Mouse (Mus musculus): Measurements from ENCODE around the gene Trmt112.

Trmt112 gene

DNA sequence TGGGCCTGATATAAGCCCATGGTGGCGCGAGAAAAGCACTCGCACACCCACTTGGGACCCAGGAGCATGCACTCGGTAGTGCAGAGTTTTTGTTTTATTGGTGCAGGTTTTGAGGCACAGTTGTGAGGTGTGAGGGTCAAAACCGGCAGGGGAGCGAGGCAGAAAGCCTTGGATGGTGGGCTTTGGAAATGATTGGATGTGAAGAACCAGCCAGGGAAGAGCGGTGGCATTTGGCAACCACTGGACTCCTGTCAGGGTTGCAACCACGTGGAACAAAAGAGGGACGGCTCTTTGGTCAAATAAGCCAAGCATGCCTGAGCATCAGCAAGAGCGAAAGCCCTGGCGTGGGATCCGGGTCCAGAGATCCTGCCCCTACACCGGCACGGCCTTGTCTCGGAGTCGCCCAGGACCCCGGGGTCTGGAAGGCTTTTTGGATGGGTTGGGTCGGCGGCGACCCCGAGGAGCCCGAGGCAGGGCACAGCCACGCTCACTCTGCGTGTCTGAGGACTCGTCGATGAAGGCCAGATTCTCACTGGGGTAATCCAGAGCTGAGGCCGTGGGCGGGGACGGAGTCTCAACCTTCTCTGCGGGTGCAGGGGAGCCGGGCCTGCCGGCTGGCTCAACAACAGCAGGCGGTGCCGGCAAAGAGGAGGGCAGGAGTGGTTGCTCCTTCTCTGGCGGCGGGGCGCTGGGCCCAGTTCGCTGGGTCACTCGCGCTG is 16.3 kb downstream of the Trmt112 start:
- DNase-seq (ENCODE audit: low read depth) = no peak

- no peak for DNase-seq (ENCODE audit: low read depth)
These were observed 17.2 kb downstream of the Trmt112 start for GRCm38 (mm10) chr19:6926559-6927255.

DNA sequence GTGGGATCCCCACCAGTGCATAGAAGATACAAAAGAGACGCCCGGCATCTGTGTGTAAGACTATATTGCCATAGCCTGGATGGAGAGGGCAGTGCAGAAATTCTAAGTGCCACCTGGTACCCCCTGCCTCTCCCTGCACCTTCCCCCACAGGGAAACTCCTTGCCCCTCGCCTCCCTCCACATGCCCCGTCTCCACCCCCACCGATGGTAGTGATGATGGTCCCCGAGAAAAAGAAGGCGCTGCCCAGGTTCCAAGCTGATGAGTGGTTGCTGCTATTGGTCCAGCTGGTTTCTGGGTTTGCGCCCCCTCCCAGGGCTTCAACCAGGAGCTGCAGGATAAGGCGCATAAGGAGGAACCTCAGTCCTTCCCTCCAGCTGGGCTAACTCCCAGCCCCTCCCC is 18.6 kb downstream of the Trmt112 start:
- DNase-seq (ENCODE audit: low read depth) = no peak

DNA sequence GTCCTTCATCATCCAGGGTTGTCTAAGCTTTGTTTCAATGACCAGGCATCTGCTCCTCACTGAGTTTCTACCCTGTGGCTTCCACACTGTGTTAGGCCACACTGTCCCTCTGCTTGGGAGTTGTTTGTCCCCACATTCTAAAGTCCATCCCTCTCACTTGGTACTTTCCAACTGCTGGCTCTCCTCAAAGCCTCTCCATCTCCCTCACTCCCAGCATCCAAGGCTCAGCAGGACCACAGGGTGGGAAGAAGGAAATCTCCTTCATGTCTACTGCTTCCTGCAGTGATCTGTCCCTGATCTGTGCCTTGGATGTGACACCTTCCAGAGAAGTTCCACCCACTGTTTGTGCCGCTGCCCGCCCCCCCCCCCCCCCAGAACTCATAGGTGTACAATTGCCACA is 21.5 kb downstream of the Trmt112 start:
- no peak for DNase-seq (ENCODE audit: low read depth)

- DNase-seq (ENCODE audit: low read depth) = no peak
These were observed 22.5 kb downstream of the Trmt112 start for GRCm38 (mm10) chr19:6932018-6932417.

GRCm38 (mm10) chr19:6933102-6933435 is 23.6 kb downstream of the Trmt112 start:
- DNase-seq (ENCODE audit: low read depth) = no peak

GRCm38 (mm10) chr19:6933436-6934194 is 24.1 kb downstream of the Trmt112 start:
- peak; percentile 35 for DNase-seq (ENCODE audit: low read depth)

GRCm38 (mm10) chr19:6934195-6934977 is 24.9 kb downstream of the Trmt112 start, which contains the start of gene Kcnk4:
Kcnk4 (minus strand) TSS chr19:6934515.
- DNase-seq (ENCODE audit: low read depth) = no peak

DNA sequence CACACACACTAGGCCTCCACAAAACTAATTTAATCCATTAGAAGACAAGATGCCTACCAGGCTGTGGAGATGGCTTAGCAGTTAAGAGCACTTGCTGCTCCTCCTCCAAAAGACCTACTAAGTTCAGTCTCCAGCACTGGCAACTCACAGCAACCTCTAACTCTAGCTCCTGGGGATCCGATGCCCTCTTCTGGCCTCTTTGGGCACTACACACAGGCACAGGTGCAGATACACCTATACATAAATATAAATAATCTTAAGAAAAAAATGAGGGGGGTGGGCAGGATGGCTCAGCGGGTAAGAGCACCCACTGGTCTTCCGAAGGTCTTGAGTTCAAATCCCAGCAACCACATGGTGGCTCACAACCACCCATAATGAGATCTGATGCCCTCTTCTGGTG is 26.8 kb downstream of the Trmt112 start:
- DNase-seq (ENCODE audit: low read depth) = peak; percentile 43

DNA sequence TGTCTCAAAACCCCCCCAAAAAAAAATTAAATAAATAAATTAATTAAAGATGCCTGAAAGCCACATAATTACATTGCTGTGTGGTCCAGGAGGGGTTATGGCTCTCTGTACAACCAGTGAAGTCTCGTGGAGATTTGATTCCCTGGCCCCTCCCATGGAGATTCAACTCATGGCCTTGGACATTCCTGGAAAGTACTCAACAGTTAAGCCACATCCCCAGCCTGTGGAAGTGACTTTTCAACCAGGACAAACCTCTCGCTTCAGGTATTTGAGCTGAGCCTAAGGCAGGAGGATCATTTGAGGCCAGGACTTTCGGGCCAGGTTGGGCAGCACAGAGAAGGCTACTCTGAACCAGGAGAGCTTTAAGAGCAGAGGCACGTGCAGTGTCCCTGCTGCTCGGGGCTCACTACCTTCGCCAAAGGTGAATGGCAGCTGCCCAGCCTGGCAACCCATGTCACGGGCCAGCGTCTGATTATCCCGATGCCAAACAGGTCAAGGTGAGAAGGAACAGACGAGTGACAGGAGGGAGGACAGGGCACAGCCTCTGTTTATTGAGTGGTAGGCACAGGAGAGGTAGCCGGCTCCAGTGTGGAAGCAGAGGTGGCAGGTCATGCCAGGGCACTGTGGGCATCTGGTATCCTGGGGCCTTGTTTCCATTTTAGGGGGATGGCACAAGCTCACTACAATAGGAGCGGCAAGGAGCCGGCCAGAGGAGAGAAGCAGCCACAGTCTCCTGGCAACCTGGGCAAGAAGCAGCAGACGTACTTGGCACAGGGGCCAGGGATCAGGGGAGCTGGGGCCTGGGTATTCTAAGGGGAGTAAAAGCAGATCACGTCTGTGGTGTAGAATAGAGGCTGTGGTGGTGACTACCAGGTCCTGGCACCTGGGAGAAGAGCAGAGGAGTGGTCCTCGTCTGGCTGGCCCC is 28.3 kb downstream of the Trmt112 start:
- no peak for DNase-seq (ENCODE audit: low read depth)

DNA sequence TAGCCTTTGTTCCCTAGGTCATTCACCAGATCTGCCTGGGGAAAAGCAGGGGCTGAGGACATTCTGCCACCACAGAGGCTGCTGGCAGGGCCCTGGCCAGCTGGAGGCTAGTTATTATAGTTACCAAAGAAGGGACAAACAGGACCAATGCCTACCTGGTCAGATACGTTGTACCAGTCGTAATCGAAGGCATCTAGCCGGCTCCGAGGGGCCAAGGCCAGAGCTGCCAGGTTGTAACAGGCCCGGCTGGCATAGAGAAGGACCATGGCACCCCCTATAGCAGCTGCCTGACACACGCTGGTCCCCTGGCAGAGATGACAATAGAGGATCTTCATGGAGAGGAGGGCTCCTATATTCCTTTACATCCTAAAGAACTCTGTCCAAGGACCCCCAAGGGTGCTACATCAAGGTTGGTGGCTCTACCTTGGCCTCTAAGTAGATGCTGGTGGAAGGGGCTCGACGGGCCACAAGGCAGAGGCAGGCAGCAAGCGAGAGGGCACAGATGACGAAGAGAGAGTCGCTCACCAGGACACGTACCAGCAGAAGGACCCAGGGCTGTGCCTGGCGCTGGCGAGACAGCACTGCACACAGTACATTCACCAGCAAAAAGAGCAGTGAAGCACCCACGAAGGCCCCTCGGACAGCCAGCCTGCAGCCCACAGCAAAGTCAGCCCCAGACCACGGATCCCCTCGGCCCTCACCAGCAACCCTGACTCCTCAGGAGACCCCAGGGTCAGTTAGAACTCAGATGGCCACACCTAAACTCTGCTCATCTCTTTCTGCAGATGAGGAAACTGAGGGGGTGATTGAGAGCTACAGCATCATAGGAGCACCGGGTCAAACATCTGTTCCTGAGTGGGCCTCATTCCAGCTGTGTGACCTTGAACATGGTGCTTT is 29.9 kb downstream of the Trmt112 start:
- no peak for DNase-seq (ENCODE audit: low read depth)

GRCm38 (mm10) chr19:6940396-6941351 is 31.2 kb downstream of the Trmt112 start:
- DNase-seq (ENCODE audit: low read depth) = peak; percentile 28

- peak; percentile 98 for DNase-seq (ENCODE audit: low read depth)
These were observed 32.1 kb downstream of the Trmt112 start, which contains the start of gene Bad for GRCm38 (mm10) chr19:6941372-6942248. Bad (plus strand) TSS chr19:6941861.

DNA sequence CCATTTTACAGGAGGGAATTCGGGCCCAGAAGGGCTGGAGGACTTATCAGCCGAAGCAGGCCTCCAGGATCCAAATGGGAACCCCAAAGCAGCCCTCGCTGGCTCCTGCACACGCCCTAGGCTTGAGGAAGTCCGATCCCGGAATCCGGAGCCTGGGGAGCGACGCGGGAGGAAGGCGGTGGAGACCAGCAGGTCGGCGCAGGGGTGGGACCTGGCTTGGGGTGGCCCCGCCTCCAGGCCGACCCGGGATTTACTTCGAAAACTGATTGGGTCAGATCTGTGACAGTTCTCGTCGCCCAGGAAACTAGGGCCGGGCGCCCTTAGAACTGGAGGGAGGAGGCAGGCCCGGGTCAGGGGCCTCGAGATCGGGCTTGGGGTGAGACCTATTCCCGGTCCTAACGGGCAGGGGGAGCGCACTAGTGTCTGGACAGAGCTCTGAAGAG is 32.8 kb downstream of the Trmt112 start, which contains the start of gene Gpr137:
Gpr137 (minus strand) TSS at position 232 of the 443 bp plus-strand sequence.
- DNase-seq (ENCODE audit: low read depth) = peak; percentile 98

- no peak for DNase-seq (ENCODE audit: low read depth)
These were observed 33.3 kb downstream of the Trmt112 start for GRCm38 (mm10) chr19:6942764-6943163.

GRCm38 (mm10) chr19:6943709-6944108 is 34.2 kb downstream of the Trmt112 start:
- DNase-seq (ENCODE audit: low read depth) = no peak

GRCm38 (mm10) chr19:6947742-6948141 is 38.2 kb downstream of the Trmt112 start:
- no peak for DNase-seq (ENCODE audit: low read depth)

Data from NIH3T3 (cell line).